Mouse (Mus musculus) frontal cortex, postnatal 14 days (tissue): ENCODE results near the gene Tmem26.

ENCODE experiments used
- DNase-seq, 2 experiments: peaks; one replicate each; pipeline ENCODE4 v3.0.0; 2022; ENCODE audit warnings: low spot score in 2 of 2

Tmem26 gene

DNA sequence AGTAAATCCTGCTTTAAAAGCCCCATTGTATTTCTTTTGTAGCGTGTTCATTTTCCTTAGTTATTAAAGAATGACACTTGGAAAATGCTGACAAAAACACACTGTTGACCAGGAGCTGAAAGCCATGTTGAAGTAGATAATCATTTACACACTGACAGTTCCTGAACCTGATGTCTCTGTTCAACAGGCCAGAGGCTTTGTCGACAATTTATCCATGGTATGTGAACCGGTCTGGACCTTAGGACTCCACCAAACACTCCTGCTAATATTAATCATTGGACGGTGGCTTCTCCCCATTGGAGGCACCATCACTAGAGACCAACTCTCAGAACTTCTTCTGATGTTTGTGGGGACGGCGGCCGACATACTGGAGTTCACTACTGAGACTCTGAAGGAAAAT lies 27.5 kb downstream of the Tmem26 start:
- no peak for DNase-seq

DNA sequence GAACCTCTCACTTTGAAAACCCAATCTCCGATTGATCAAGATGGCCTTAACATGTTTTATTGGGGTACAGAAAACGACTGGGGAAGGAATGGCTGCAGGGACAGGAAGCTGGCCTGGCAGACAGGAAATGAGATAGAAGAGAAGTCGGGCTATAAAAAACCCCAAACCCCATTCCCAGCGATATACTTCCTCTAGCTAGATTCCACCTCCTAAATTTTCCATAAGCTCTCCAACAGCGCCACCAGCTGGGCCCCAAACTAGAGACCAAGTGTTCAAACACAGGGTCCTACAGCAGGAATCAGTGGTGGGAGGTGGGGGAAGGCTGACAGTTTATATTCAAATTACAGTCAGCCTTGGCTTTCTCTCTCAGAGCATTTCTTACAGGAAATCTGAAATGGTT lies 35.8 kb downstream of the Tmem26 start:
- DNase-seq = no peak

DNA sequence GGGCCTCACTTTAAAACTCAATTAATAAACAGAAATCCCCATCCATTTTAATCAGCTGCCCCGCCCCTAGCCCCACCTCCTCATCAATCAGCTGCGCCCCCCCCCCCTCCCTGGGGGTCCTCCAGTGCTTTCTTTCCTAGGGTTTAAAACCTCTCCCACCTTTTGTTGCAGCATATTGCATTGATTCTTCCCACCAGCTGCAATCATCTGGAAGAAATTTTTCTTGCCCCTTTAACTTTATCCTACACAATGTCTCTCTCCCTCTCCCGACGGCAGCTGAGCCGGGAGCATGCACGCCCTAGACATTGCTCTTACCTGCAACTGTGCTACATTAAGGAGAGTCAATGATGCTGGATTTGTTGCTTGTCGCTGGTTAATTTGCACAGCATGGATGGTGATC lies 36.3 kb downstream of the Tmem26 start:
- no peak for DNase-seq

DNA sequence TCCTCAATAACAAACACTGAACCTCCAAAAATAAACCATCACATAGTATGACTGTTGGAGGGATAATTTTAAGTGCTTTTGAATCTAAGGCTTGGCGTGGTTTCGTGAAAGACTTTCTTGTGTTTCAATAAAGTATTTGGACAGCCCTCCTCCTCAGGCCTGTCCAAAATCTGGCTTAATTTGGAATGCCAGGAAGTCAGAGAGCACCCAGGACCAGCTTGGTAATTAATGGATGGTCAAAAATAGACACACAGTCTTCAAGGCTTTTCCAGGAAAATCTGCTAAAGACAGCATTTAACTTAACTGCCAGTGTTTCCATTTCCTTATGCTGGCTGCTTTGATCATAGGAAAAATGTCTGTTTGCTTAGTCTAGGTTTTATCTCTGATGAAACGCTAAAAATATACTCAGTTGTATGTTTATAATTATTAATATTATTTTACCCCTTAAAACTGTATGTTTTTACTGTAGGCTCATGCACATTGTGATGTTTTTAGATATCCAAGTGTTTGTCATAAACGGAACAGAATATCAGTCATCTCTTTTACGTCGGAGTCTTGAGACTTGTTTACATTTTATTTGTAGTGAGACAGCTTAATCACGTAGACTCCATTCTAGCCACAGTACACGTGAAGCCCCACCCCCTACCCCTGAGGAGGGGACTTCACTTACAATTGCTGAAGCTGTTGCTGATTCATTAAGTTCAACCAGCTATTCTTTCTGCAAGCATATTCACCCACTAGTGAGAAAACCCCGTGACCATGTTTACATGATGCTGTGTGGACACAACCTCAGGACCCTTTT lies 57.8 kb downstream of the Tmem26 start:
- DNase-seq = no peak

DNA sequence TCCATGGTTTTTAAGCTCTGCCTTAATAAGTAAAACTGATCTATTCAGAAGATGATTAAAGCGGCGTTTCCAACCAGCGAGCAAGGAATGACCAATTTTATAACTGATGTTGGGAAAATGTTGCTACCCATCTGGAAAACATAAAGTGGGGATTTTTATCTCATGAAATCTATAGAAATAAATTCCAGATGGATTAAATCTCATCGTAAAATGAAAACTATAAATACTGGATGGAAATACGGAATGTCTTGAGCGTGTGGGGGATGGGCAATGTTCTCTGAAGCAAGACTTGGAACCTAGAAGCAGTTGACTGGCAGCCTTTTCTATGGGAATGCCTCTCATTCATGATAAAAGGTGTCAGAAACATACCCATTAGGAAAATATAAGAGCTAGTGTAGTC lies 59.3 kb downstream of the Tmem26 start:
- DNase-seq = no peak

DNA sequence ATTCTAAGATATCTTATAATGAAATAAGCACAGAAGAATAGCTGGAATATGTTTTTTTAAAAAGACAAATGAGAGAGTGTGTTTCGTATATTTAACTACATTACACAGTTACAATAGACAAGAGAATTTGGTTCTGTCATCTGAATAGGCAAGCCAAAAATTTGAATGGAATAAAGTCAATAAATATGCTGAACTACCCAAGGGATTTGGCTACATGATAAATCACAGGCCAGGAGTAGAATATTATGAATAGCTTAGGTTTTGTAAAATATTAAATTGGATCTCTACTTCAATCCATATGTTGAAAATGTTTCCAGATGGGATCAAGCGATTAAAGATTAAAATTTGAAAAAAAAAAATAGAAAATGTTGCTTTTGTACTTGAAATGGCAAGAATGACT lies 60.4 kb downstream of the Tmem26 start:
- DNase-seq = no peak

DNA sequence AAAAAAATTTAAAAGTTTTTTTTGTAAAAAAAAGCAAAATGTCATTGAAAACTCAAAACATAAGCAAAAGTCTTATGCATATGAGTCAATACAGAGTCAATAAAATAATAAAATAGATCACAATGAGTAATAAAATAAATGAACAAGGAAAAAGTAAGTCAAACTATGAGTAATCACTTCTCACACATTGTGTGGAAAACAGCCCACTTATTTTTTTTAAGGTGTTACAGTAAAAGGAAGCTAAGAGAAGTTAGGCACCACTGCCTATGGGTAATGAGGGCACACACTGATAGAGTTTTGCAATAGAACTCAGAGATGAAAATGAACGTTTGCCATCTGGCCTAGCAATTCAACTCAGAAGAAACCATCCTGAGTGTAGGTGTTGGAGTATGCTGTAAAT lies 61.0 kb downstream of the Tmem26 start:
- no peak for DNase-seq

DNA sequence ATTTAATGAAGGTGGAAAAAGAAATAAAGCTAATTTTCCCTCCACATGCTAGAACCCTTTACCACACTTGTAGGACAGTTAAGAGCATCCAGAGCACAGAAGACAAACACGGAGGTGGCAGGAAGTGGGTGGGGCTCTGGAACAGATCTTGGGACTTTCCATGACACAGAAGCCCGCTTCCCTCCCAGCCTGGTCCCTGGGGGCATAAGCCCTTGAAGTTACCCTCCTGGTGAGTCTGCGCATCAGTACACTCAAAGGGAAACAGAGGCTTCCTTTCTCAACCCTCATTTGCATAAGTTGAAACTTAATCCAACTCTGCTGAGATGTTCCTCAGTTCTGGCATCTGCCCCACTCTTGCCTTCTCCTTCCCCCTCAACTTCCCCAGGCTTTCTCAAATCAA lies 72.0 kb downstream of the Tmem26 start:
- DNase-seq = no peak

DNA sequence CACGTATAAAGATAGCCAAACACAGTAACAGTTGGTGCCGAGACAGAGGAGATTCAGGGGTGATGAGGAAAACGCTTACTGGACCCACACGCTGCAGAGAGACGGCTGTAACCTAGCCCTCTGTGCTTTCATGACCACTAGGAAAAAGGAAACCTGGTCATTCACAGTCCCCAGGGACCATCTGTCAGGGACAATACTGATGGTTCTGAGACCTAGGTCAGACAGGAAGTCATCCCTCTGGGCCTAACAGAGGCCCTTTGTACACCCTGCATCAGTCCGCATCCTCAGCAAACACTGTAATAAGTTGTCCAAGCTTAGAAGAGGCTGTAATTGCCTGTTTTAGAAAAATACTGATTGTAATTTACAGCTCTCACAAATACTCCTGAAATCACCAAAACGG lies 76.4 kb downstream of the Tmem26 start:
- no peak for DNase-seq

DNA sequence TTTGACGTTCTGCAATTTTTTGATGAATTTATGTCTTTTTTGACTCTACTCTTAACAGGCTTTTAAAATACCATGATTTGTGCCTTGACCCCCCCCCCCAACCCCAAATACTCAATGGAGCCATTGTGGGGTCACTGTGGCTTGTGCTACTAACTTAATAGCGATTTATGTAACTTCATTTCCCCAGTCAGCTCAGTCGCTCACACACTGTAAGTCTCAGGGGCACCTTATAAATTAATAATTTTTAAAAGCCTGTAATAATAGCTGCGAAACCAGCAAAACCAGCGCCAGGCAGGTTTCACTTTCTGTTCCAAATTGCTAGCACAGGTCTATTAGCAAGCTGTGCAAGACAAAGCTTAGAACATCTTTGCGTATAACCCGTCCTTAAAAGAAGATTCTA lies 76.9 kb downstream of the Tmem26 start:
- no peak for DNase-seq

DNA sequence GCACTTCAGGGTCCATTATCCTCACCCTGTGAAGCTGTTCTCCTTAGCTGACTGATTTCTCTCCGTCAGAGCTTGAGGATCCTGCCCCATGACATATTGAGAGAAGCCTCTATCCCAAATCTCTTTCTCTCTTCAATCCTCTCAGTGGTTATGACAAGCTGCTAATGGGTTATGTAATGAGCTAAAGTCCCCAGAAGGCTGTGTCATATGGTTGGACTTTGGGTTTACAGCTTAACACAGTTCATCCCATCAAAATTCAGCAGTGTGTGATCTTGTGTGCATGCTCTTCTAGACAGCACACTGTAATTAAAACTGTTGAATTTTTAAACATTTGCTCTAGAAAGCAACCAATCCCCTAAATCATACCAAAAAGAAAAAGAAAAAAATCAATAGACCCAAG lies 82.9 kb downstream of the Tmem26 start:
- DNase-seq = no peak

DNA sequence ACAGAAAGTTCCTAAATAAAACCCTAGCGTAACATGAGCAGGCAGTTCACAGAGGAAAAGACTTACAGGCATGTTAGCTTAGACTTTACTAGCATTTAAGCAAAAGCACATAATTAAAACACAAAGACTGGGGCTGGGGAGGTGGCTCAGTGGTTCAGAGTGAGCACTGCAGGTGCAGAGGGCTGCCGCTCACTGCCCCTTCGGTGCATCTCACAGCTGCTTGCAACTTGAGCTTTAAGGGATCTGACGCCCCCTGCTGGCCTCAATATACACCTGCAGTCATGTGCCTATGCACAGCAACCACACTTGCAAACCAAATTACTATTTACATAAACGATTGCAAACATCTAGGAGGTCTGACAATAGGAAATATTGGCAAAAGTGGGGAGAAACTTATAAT lies 87.5 kb downstream of the Tmem26 start:
- DNase-seq = no peak

DNA sequence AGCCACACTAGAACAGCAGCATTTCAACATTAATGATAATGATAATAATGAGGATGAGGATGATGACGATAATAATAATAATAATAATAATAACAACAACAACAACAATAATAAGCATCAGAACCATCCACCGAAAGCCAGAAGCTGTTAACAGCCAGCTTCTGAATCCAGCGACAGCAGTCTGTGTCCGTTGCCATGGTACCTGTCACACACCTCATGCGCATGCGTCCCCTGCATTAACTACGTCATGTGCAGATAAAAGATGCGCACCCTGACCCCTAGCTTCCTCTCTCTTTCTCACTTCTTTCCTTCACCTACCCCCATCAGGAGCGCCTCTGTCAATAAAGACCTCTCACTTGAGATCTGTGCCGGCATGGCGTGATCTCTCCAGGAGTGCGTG lies 89.3 kb downstream of the Tmem26 start:
- no peak for DNase-seq

DNA sequence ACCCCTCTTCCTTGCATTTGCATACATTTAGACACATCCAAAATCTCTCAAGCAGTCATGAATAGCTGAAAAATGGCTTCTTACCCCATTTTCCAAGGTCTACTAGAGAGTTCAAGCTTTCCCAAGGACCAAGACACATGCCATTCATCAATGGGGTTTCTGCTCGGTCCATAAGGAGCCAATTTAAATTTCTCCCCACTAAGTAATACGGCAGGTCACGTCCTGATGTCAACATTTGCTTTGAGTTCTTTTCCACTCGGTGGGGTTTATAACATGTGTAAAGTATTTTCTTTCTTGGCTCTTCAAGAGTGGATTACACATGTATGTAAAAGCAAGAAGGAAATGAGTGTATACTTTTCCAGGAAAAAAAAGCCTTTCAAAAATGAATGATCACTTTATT lies 93.8 kb downstream of the Tmem26 start:
- DNase-seq = no peak

DNA sequence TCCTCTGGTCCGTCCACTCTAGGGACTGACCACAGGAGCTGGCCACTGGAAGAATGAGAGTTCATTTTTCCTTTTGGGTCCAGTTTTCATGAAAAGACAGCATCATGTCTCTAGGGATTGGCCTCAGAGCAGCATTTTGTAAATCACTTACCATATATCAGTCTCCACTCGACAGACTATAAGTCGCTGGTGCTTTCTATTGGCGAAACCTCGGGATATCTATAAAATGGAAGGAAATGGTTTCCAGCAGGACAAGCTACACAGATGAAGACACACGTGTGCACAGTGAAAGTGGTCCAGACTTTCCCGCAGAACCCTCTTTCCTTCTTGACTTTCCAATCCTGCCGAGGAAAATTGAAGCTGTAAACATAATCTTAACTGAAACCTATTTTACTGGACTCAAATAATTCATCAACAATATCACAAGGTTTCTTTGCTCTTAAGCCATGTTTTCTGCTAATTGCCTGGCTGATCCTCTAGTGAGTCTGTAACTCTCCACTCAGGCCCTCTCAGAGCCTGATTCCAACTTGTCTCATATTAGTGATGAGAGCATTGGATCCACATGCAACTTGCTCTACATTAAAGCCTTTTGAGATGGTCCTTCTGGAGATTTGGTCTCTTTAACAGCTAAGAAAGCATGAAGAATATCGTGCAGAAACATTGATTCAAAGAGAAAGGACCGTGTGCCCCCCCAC lies 94.8 kb downstream of the Tmem26 start:
- DNase-seq = no peak

DNA sequence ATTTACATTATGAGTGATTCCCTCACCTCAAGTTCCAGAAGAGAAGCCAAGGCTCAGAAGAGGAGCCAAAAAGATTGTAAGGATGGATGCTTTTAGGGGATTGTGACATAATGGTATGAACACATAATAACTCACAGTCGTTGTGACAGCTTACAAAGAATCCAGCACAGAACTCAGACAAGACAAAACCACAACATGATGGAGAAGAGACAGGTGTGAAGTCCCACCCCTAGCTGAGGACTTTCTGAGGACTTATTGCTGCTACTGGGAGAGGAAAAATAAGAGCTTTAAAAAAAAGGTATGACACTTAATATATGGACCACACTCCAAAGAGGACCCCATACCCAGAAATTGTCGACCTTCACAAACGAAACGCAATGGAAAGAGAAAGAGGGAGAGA lies 101.1 kb downstream of the Tmem26 start:
- no peak for DNase-seq
